Mouse (Mus musculus): ENCODE results near the gene Clk2. TPM values are rescaled to one million over a fixed set of nuclear protein-coding genes. Genes with fewer than 3 reads are reported as not detected.

Gene Clk2
- polyA plus RNA-seq (2015; fragmentation: Nextera tagmentation; extraction: Ambion mirVana): 27.5 and 30.6 TPM in 2 replicates

DNA sequence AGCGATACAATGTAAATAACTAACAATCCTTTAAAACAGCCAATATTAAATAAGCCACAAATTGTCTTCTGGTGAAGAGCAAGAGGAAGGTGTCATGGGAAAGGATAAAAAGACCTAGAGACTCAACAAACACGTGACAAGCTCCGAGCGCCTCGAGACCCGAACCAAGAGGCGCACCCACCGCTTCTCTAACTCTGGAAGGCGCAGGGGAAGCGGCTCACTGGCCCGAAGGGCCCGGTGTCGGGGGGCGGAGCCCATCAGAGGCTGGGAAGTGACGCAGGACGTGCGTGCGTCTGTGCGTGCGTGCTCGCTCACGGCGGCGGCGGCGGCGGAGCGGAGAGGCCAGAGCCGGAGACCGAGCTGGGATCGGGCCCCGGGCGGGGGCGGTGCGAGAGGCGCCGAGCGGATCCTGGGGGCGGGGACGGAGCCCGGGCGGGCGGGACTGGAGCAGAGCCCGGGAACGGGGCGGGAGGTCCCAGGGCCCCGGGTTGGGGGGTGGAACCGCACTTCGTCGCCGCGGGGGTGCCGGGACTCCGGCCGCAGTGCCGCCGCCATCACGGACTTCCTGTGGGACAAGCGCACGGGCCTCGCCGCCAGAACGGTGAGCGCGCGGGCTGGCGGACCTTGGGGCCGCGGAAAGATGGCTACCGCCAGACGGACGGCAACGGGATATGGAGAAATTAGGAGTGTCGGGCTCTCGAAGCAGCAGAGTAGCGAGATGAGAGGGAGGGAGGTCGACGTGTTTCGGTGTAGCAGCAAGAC is at the start of gene Clk2:
TSS of gene Clk2 (plus strand) at position 290 of the 762 bp plus-strand sequence.
- under 1% methylated on average over 77 of the region's 79 CpGs for WGBS
- peak; percentile 94 for ATAC-seq (ENCODE audit: low read depth)
- Histone ChIP-seq H3K4me1 (replicated peaks) (peaks cover 32% of the 10 kb centered on the region), H3K9ac (peak within 1 kb of the TSS; percentile 95), H3K4me2 (peak within 1 kb of the TSS; percentile 86), H3K36me3 (peaks cover 30% of the 10 kb centered on the region), H3K9me3 (no peaks in the 10 kb centered on the region), H3K4me3 (peak within 1 kb of the TSS; percentile 94), H3K27ac (replicated peaks) (peak within 1 kb of the TSS; percentile 95), H3K27me3 (no peaks in the 10 kb centered on the region)

DNA sequence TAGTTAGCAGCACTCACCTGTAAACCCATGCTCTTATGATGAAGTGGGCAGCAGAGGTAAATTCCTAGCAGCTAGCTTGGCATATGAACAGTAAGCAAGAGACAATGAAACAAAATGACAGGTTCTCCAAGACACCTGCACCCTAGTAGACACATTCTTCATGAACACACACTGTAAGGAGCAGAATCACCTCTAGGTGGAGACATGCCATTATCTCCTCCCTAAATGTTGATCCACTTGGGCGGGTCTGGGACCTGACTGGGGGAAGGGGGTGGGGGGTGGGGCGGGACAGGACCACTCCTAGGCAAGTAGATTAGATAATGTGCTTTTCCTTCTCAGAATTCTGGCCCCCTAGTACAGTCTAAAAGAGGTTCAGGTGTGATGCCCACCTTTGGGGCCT is 49.1 kb upstream of the Clk2 start:
- Histone ChIP-seq H3K4me3 (no peak overlapping the region), H3K4me1 (replicated peaks) (no peaks in the 10 kb centered on the region), H3K27me3 (no peaks in the 10 kb centered on the region), H3K9me3 (no peaks in the 10 kb centered on the region), H3K9ac (no peak overlapping the region), H3K4me2 (no peak overlapping the region), H3K27ac (replicated peaks) (no peak overlapping the region), H3K36me3 (no peaks in the 10 kb centered on the region)
- no peak for ATAC-seq (ENCODE audit: low read depth)
- WGBS: 6% methylated on average over 2 of the region's 2 CpGs

DNA sequence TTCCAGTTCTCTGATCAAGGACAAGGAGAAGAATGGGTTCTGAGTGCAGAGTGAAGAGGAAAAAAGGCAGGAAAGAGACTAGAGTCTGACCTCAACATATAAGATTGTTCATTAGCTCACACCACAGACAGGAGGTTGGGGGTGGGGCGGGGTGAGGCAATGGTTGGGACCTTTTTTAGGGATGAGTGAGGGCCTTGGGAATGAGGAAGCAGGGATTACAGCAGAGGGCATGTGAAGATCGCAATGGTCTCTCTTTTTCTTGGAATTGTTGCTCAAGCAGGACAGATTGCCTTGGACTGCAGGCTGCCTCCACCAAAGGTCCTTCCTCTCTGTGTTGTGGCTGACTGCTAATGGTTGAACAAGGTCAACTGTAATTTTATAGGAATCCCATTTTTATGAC is 41.3 kb upstream of the Clk2 start:
- Histone ChIP-seq H3K4me3 (no peak overlapping the region), H3K4me1 (replicated peaks) (no peaks in the 10 kb centered on the region)
- 87% methylated on average over 2 of the region's 2 CpGs for WGBS

DNA sequence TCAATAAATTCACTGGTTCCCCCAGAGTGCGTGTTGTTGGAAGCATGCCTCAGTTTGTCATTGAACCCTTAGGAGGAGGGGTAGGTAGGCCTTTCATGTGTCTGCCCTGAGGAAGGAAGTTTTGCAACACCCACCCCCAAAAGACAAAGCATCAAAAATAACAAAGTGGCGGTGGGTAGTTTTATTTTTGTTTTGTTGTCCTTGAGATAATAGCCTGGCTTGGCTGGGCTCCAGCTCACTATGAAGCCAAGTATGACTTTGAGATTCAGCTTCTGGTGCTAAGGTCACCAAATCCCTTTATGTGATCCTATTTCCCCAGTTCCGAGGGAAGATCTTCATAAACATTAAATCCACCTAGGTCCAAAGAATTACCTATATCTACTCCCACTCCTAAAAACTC is 40.4 kb upstream of the Clk2 start:
- ATAC-seq (ENCODE audit: low read depth): no peak
- Histone ChIP-seq H3K4me1 (replicated peaks) (no peaks in the 10 kb centered on the region), H3K9ac (no peak overlapping the region), H3K36me3 (no peaks in the 10 kb centered on the region), H3K27ac (replicated peaks) (no peak overlapping the region), H3K4me2 (no peak overlapping the region), H3K4me3 (no peak overlapping the region), H3K27me3 (no peaks in the 10 kb centered on the region), H3K9me3 (no peaks in the 10 kb centered on the region)
- 78% methylated on average over 3 of the region's 3 CpGs for WGBS

More for the DNA sequence above, 41.3 kb upstream of the Clk2 start:
- H3K36me3 ChIP-seq: no peaks in the 10 kb centered on the region
- H3K4me2 ChIP-seq: no peak overlapping the region
- H3K27ac ChIP-seq (replicated peaks): no peak overlapping the region
- no peak overlapping the region for H3K9ac ChIP-seq
- ATAC-seq (ENCODE audit: low read depth): no peak
- no peaks in the 10 kb centered on the region for H3K27me3 ChIP-seq
- H3K9me3 ChIP-seq: no peaks in the 10 kb centered on the region

DNA sequence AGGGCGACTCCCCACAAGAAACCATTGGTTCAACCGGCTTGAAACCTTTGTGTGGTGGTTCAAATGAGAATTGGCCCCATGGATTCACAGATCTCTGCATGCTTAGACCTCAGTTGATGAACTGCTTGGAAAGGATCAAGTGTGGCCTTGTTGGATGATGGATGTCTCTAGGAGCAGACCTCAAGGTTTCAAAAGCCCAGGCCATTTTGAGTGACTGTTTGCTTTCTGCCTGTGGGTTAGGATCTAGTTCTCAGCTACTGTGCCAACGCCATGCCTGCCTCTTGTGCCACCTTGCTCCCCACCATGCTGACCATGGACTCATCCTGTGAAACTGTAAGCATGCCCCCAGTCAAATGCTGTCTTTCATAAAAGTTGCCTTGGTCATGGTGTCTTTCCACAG is 38.6 kb upstream of the Clk2 start:
- WGBS: 95% methylated on average over 3 of the region's 3 CpGs
- Histone ChIP-seq H3K4me3 (no peak overlapping the region), H3K36me3 (no peaks in the 10 kb centered on the region), H3K4me2 (no peak overlapping the region), H3K9ac (no peak overlapping the region), H3K4me1 (replicated peaks) (no peaks in the 10 kb centered on the region), H3K27me3 (no peaks in the 10 kb centered on the region), H3K27ac (replicated peaks) (no peak overlapping the region), H3K9me3 (no peaks in the 10 kb centered on the region)
- no peak for ATAC-seq (ENCODE audit: low read depth)

DNA sequence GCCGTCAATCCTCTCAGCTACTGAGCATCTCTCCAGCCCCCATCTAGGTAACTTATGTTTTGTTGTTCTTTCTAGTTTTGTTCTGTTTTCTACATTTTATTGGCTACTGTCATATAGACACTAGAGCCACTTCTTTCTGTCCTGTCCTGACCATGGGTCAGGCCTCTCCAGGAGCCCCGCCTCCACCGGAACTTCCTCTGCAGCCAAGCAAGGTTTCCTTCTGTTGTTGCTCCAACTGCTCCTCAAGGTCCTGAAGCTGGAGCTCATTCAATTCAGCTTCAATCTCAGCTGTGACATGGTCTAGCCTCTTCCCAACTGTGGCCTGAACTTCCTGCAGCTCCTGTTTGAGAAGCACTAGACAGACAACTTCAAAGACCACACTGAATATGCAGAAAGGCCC is 34.7 kb upstream of the Clk2 start:
- 84% methylated on average over 3 of the region's 3 CpGs for WGBS
- no peak overlapping the region for H3K9ac ChIP-seq

DNA sequence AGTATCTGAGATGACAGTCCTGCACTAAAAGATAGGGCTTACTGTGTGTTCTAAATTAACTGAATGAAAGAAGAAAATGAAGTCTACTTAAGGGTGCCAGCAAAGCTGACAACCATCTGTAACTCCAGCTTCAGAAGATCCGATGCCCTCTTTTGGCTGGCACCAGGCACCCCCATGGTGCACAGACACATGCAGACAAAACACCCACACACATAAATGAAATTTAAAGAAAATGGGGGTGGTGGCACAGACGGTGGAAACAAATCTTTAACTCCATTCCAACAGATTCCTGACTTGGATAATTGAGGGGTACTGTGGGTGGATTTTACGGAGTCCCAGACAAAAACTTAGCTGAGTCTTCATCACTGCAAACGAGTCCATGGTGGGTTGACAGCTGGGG is 32.8 kb upstream of the Clk2 start:
- peak overlapping the region; percentile 67; the same call in 1 of the 2 replicates for H3K9ac ChIP-seq
- no peak overlapping the region for H3K27ac ChIP-seq (replicated peaks)
- peaks cover 8% of the 10 kb centered on the region for H3K4me1 ChIP-seq (replicated peaks)
- H3K4me3 ChIP-seq: peak overlapping the region; percentile 34; the same call in 1 of the 2 replicates
- ATAC-seq (ENCODE audit: low read depth): no peak
- H3K4me2 ChIP-seq: peak overlapping the region; percentile 64
- 41% methylated on average over 4 of the region's 4 CpGs for WGBS
- no peaks in the 10 kb centered on the region for H3K9me3 ChIP-seq
- no peaks in the 10 kb centered on the region; the same call in 1 of the 2 replicates for H3K27me3 ChIP-seq
- no peaks in the 10 kb centered on the region for H3K36me3 ChIP-seq

More for the DNA sequence above, 34.7 kb upstream of the Clk2 start:
- H3K36me3 ChIP-seq: no peaks in the 10 kb centered on the region
- H3K27ac ChIP-seq (replicated peaks): no peak overlapping the region
- no peaks in the 10 kb centered on the region for H3K9me3 ChIP-seq
- peaks cover 8% of the 10 kb centered on the region for H3K4me1 ChIP-seq (replicated peaks)
- H3K27me3 ChIP-seq: no peaks in the 10 kb centered on the region; the same call in 1 of the 2 replicates
- H3K4me2 ChIP-seq: no peak overlapping the region
- ATAC-seq (ENCODE audit: low read depth): no peak
- H3K4me3 ChIP-seq: no peak overlapping the region

DNA sequence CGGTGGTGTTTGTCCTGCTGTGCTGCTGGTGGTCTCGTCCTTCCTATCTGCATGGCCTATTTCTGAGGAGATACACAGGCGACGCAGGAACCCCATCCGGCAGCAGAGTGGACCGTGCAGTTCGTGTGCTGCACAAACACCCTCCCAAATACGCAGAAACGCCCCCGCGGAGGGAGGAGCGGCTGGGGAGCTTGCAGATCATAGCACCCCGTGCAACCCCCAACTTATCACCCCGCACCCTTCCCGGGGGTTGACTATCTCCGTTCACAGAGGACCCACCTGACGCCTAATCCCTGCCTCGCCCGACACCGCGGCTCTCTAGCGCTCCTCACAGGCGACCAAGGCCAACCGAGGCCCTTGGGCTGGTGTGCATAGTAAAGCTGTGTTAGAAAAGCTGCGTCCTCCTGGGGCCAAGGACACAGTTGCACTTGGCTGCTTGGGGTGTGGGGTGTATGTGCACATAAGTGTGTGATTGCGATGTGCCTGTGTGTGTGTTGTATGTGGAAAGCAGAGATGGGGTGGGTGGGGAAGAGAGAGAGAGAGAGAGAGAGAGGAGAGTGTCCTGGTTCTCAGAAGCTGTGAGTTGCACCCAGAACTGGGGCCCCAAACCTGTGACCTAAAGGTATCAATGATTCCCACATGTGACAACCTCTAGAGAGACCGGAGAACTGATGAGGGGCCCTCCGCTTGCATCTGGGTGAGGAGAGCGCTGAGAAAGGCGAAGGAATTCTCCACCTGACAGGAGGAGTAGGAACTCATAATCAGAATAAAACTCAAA is 32.1 kb upstream of the Clk2 start:
- peak; percentile 72 for ATAC-seq (ENCODE audit: low read depth)
- no peak overlapping the region for H3K27ac ChIP-seq (replicated peaks)
- H3K9ac ChIP-seq: peak overlapping the region; percentile 67
- H3K27me3 ChIP-seq: no peaks in the 10 kb centered on the region; the same call in 1 of the 2 replicates
- 16% methylated on average over 30 of the region's 30 CpGs for WGBS
- H3K4me1 ChIP-seq (replicated peaks): peaks cover 8% of the 10 kb centered on the region
- no peaks in the 10 kb centered on the region for H3K9me3 ChIP-seq
- H3K36me3 ChIP-seq: no peaks in the 10 kb centered on the region
- peak overlapping the region; percentile 34 for H3K4me3 ChIP-seq
- H3K4me2 ChIP-seq: peak overlapping the region; percentile 64

DNA sequence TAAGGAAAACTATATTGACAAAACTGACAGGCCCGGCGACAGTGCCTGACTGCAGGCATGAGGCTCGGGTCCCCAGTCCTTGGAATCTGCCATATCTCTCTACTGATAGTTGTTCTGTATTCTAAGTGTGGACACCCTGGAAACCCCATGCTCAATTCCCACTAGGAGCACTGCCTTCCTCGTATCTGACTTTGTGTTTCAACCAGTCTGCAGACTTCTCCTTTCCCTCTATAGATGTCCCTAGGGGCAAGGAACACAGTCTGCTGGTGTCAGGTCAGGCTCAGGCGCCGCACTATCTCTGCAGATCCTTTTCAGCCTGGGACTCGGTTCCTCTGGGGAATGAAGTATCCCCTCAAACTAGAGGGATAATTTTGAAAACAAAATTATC is 31.5 kb upstream of the Clk2 start:
- Histone ChIP-seq H3K9me3 (no peaks in the 10 kb centered on the region), H3K9ac (no peak overlapping the region), H3K36me3 (no peaks in the 10 kb centered on the region), H3K4me2 (no peak overlapping the region), H3K27me3 (no peaks in the 10 kb centered on the region; the same call in 1 of the 2 replicates), H3K4me1 (replicated peaks) (peaks cover 8% of the 10 kb centered on the region), H3K27ac (replicated peaks) (no peak overlapping the region), H3K4me3 (no peak overlapping the region)
- no peak for ATAC-seq (ENCODE audit: low read depth)
- WGBS: 85% methylated on average over 7 of the region's 7 CpGs

DNA sequence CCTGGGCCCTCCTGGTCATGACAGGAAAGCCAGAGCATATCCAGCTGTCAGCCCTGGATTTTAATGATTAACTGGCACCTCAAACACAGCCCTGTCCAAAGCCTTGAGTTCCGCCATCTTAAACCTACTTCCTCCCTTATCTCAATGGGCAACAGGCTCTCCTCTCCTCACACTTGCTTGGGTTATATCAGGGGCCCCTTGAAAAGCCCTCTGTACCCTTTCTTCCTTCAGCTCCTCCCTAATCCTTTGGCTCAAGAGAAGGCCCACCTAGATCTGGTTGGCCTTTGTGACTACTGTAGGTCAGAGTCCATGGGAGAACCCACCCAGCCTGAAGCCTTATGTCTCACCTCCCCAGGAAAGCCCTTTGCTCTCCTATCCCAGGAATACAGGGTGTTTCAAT is 30.8 kb upstream of the Clk2 start:
- H3K27ac ChIP-seq (replicated peaks): no peak overlapping the region
- H3K4me1 ChIP-seq (replicated peaks): peaks cover 8% of the 10 kb centered on the region
- H3K9me3 ChIP-seq: no peaks in the 10 kb centered on the region
- no peak overlapping the region for H3K4me2 ChIP-seq
- H3K27me3 ChIP-seq: no peaks in the 10 kb centered on the region; the same call in 1 of the 2 replicates
- WGBS: 96% methylated on average over 1 of the region's 1 CpGs
- H3K9ac ChIP-seq: no peak overlapping the region
- no peak for ATAC-seq (ENCODE audit: low read depth)
- no peaks in the 10 kb centered on the region for H3K36me3 ChIP-seq
- H3K4me3 ChIP-seq: no peak overlapping the region

DNA sequence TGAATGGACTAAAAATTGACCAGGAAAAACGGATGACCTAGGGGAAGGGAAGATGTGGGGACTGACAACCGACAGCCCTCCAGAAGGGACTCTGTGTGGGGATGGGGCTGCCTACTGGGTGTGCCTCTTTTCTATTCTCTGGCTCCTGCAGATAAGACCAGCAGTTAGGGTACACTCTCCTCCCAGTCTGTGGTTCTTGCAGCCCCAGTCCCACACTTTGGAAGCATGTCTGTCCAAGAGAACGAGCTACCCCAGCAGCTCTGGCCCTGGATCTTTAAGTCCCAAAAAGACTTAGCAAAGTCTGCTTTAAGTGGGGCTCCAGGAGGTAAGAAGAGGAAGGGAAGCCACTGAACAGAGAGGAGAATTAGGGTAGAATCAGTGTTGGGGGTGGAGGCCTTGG is 28.6 kb upstream of the Clk2 start, which contains the start of gene Pklr:
TSS of gene Pklr (plus strand) at position 185 of the 400 bp plus-strand sequence.
- no peaks in the 10 kb centered on the region for H3K9me3 ChIP-seq
- 63% methylated on average over 3 of the region's 3 CpGs for WGBS
- H3K27ac ChIP-seq (replicated peaks): no peak within 1 kb of the TSS
- H3K4me3 ChIP-seq: no peak within 1 kb of the TSS
- no peak within 1 kb of the TSS for H3K4me2 ChIP-seq
- H3K27me3 ChIP-seq: no peaks in the 10 kb centered on the region; the same call in 1 of the 2 replicates
- H3K9ac ChIP-seq: no peak within 1 kb of the TSS
- no peaks in the 10 kb centered on the region for H3K36me3 ChIP-seq
- ATAC-seq (ENCODE audit: low read depth): no peak
- peaks cover 8% of the 10 kb centered on the region for H3K4me1 ChIP-seq (replicated peaks)

DNA sequence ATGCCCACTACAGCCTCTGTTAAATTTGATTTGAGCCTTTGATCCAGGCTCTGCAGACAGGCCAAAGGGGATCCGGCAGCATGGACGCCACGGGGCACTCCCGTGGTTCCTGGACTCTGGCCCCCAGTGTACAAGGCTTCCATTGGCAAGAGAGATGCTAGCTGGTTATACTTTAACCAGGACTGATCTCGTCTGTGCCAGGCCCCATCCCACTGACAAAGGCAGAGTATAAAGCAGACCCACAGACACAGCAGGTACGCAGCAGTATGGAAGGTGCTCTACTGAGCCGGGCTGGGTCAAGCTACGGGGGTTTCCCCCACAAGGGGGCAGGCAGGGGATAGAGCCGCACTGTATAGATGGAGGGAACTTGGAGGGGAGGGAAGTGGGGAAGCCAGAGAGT is 28.2 kb upstream of the Clk2 start:
- H3K27ac ChIP-seq (replicated peaks): no peak overlapping the region
- H3K4me1 ChIP-seq (replicated peaks): peaks cover 8% of the 10 kb centered on the region
- H3K27me3 ChIP-seq: no peaks in the 10 kb centered on the region; the same call in 1 of the 2 replicates
- H3K36me3 ChIP-seq: no peaks in the 10 kb centered on the region
- H3K9me3 ChIP-seq: no peaks in the 10 kb centered on the region
- ATAC-seq (ENCODE audit: low read depth): no peak
- H3K4me2 ChIP-seq: no peak overlapping the region
- H3K9ac ChIP-seq: no peak overlapping the region
- H3K4me3 ChIP-seq: no peak overlapping the region
- WGBS: 31% methylated on average over 9 of the region's 9 CpGs

Measured in neural tube, embryonic 13.5 days (tissue).